Mouse (Mus musculus): Measurements from ENCODE around the gene Cpne5. TPM values are rescaled to one million over a fixed set of nuclear protein-coding genes. Genes with fewer than 3 reads are reported as not detected.

The Cpne5 gene
- polyA plus RNA-seq, 1 experiment from 2014 or later: 2.7 TPM

DNA sequence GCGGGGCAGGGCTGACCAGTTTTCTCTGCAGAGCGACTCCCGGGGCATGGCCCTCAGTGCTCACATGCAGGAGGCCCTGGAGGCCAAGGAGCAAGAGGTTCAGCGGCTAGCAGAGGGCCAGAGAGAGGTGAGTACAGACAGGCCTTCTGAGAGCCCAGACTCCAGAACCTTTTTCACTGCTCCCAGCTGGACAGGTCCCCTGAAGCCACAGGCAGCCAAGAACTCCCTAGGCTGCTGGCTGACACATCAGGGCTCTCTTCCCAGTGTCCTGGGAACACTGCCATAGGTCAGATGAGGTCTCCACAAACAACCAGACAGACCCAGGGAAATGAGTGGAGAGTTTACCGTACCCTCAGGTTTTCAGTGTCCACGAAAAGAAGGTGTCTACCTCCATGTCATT is 101.7 kb downstream of the Cpne5 start:
- Histone ChIP-seq H3K27ac (ENCODE audit: low read depth, low read length) (no peak overlapping the region), H3K27me3 (replicated peaks; ENCODE audit: control insufficient read depth, insufficient read depth, low read length) (0 out of 2 replicates have a peak, but pooled peaks cover 3% of the 10 kb centered on the region), H3K9ac (ENCODE audit: low read depth, low read length) (no peak overlapping the region), H3K36me3 (ENCODE audit: control insufficient read depth, insufficient read depth) (no peaks in the 10 kb centered on the region), H3K4me2 (replicated peaks; ENCODE audit: low read depth) (no peak overlapping the region), H3K4me1 (replicated peaks; ENCODE audit: control insufficient read depth, insufficient read depth, low read length) (no peaks in the 10 kb centered on the region), H3K4me3 (ENCODE audit: low read depth, low read length) (no peak overlapping the region), H3K9me3 (ENCODE audit: control insufficient read depth) (no peaks in the 10 kb centered on the region)
- WGBS: 56% methylated on average over 6 of the region's 6 CpGs
- no peak for TF ChIP-seq CTCF (IDR thresholded peaks at IDR 0.05; ENCODE audit: low read depth)
- ATAC-seq: no peak

DNA sequence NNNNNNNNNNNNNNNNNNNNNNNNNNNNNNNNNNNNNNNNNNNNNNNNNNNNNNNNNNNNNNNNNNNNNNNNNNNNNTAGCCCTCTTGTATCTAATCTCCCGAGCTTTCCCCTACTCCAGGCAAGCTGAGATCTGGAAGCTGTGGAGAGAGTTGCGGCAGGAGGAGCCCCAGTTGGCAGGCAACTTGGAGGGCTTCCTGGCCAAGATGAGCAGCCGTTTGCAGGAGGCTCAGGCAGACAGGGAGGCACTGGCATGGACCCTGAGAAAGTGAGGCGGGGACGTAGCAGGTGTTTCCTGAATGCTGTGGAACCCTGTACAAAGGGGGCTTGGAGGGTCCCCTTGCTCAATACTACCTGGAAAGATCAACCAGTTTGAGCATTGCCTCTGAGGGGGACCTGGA is 102.9 kb downstream of the Cpne5 start:
- no peak overlapping the region for H3K9ac ChIP-seq (ENCODE audit: low read depth, low read length)
- 0 out of 2 replicates have a peak, but pooled peaks cover 3% of the 10 kb centered on the region for H3K27me3 ChIP-seq (replicated peaks; ENCODE audit: control insufficient read depth, insufficient read depth, low read length)
- H3K9me3 ChIP-seq (ENCODE audit: control insufficient read depth): no peaks in the 10 kb centered on the region
- WGBS: 73% methylated on average over 5 of the region's 5 CpGs
- H3K36me3 ChIP-seq (ENCODE audit: control insufficient read depth, insufficient read depth): no peaks in the 10 kb centered on the region
- no peak for ATAC-seq
- H3K27ac ChIP-seq (ENCODE audit: low read depth, low read length): no peak overlapping the region
- H3K4me2 ChIP-seq (replicated peaks; ENCODE audit: low read depth): no peak overlapping the region
- no peak overlapping the region for H3K4me3 ChIP-seq (ENCODE audit: low read depth, low read length)
- no peaks in the 10 kb centered on the region for H3K4me1 ChIP-seq (replicated peaks; ENCODE audit: control insufficient read depth, insufficient read depth, low read length)
- TF ChIP-seq CTCF (IDR thresholded peaks at IDR 0.05; ENCODE audit: low read depth): no peak

DNA sequence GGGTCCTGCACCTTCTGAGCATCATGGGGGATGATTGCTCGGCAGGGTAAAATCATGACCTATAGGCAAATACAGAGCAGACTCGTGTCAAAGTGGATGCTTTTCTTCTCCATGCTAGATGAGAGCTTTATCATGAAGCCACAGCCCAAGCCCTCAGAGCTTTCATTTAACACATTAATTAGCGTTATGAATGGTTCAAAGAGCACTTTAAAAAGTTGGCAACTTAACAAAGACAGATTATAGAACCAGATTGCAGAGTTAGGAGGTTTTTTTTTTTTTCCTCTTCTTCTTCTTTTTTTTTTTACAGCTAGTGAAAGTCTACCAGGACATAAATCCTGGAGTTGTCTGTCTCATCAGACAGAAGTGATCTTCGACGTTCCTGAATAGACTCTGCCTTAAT is 108.6 kb downstream of the Cpne5 start:
- WGBS: 44% methylated on average over 5 of the region's 5 CpGs

DNA sequence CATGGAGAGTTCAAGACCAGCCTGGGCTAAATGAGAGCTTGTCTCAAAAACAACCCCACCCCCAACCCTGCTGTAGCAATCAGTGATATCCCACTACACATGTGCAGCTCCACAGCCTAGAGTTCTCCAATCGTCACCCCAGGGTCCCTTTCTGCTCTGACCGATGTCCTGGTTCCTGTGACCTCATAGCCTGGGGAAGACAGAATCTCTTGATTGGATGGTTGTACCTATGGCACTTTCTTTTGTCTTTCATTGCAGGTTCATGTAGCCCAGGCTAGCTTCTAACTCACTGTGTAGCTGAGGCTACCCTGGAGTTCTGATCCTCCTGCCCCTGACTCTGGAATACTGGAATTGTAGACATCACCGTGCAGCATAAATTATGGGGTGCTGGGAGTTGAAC is 111.4 kb downstream of the Cpne5 start:
- Histone ChIP-seq H3K4me3 (ENCODE audit: low read depth, low read length) (no peak overlapping the region), H3K9ac (ENCODE audit: low read depth, low read length) (no peak overlapping the region), H3K36me3 (ENCODE audit: control insufficient read depth, insufficient read depth) (no peaks in the 10 kb centered on the region), H3K4me2 (replicated peaks; ENCODE audit: low read depth) (no peak overlapping the region), H3K27me3 (replicated peaks; ENCODE audit: control insufficient read depth, insufficient read depth, low read length) (no peaks in the 10 kb centered on the region), H3K4me1 (replicated peaks; ENCODE audit: control insufficient read depth, insufficient read depth, low read length) (no peaks in the 10 kb centered on the region), H3K27ac (ENCODE audit: low read depth, low read length) (no peak overlapping the region), H3K9me3 (ENCODE audit: control insufficient read depth) (no peaks in the 10 kb centered on the region)
- no peak for ATAC-seq
- 94% methylated on average over 3 of the region's 3 CpGs for WGBS
- TF ChIP-seq CTCF (IDR thresholded peaks at IDR 0.05; ENCODE audit: low read depth): no peak

More for the DNA sequence above, 108.6 kb downstream of the Cpne5 start:
- Histone ChIP-seq H3K4me2 (replicated peaks; ENCODE audit: low read depth) (no peak overlapping the region), H3K27ac (ENCODE audit: low read depth, low read length) (no peak overlapping the region), H3K9me3 (ENCODE audit: control insufficient read depth) (no peaks in the 10 kb centered on the region), H3K4me1 (replicated peaks; ENCODE audit: control insufficient read depth, insufficient read depth, low read length) (no peaks in the 10 kb centered on the region), H3K36me3 (ENCODE audit: control insufficient read depth, insufficient read depth) (no peaks in the 10 kb centered on the region), H3K4me3 (ENCODE audit: low read depth, low read length) (no peak overlapping the region), H3K27me3 (replicated peaks; ENCODE audit: control insufficient read depth, insufficient read depth, low read length) (no peaks in the 10 kb centered on the region), H3K9ac (ENCODE audit: low read depth, low read length) (no peak overlapping the region)
- ATAC-seq: no peak
- TF ChIP-seq CTCF (IDR thresholded peaks at IDR 0.05; ENCODE audit: low read depth): no peak

DNA sequence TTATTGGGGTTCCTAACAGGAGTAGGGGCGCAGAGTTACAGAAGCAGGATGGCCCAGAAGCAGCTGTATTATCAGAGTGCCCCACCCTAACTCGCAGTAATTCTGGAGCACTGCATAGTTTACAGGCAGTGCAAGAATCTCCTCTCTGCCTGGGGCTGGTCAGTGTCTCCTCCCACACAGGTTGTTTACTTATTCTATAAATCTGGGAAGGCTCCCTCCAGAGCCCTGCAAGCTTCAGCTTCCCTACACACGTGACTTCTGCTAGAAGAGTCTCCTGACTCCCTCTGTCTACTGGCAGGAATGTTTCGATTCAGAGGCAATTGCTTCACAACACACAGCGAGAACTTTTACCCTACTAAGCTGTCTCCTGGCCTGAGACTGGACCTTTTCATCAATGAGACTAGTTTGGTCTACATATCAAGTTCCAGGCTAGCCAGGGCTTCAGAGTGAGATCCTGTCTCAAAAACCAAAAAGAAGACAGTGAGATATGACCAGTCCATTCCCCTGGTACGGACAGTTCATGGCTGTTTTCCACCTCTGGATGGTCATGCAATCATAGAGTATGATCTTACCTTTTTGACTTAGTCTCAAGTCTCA is 114.3 kb downstream of the Cpne5 start:
- H3K9ac ChIP-seq (ENCODE audit: low read depth, low read length): no peak overlapping the region
- peak; percentile 46 for TF ChIP-seq CTCF (IDR thresholded peaks at IDR 0.05; ENCODE audit: low read depth)
- no peaks in the 10 kb centered on the region for H3K36me3 ChIP-seq (ENCODE audit: control insufficient read depth, insufficient read depth)
- H3K4me1 ChIP-seq (replicated peaks; ENCODE audit: control insufficient read depth, insufficient read depth, low read length): no peaks in the 10 kb centered on the region
- 21% methylated on average over 6 of the region's 6 CpGs for WGBS
- ATAC-seq: peak; percentile 83
- peak overlapping the region; percentile 21; the same call in 1 of the 2 replicates for H3K4me2 ChIP-seq (replicated peaks; ENCODE audit: low read depth)
- H3K27me3 ChIP-seq (replicated peaks; ENCODE audit: control insufficient read depth, insufficient read depth, low read length): no peaks in the 10 kb centered on the region
- H3K9me3 ChIP-seq (ENCODE audit: control insufficient read depth): no peaks in the 10 kb centered on the region
- H3K27ac ChIP-seq (ENCODE audit: low read depth, low read length): peak overlapping the region; percentile 28; the same call in 1 of the 2 replicates
- no peak overlapping the region for H3K4me3 ChIP-seq (ENCODE audit: low read depth, low read length)

DNA sequence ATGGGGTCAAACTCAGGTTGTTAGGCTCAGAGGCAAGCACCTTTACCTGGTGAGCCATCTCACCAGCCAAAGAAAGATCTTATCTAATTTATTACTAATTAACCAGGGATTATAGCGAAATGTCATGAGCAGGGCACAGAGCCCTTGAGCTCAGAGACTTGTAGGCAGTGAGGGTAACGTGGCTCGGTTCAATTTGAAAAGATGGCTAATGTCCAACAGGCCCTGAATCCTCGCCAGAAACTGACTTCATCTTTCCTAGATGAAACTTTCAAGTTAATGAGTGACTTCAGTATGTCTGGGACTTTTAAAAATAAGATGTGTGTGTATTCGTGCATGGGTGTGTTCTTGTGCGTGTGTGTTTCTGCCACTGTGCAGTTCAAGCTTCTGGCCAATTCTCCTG is 115.2 kb downstream of the Cpne5 start:
- TF ChIP-seq CTCF (IDR thresholded peaks at IDR 0.05; ENCODE audit: low read depth): no peak
- Histone ChIP-seq H3K27me3 (replicated peaks; ENCODE audit: control insufficient read depth, insufficient read depth, low read length) (no peaks in the 10 kb centered on the region), H3K9me3 (ENCODE audit: control insufficient read depth) (no peaks in the 10 kb centered on the region), H3K4me1 (replicated peaks; ENCODE audit: control insufficient read depth, insufficient read depth, low read length) (no peaks in the 10 kb centered on the region), H3K9ac (ENCODE audit: low read depth, low read length) (no peak overlapping the region), H3K4me3 (ENCODE audit: low read depth, low read length) (no peak overlapping the region), H3K27ac (ENCODE audit: low read depth, low read length) (no peak overlapping the region), H3K36me3 (ENCODE audit: control insufficient read depth, insufficient read depth) (no peaks in the 10 kb centered on the region), H3K4me2 (replicated peaks; ENCODE audit: low read depth) (no peak overlapping the region)
- WGBS: 20% methylated on average over 6 of the region's 6 CpGs
- ATAC-seq: peak; percentile 45

Data from intestine, postnatal 0 days (tissue).